Mouse (Mus musculus) intestine, embryonic 14.5 days (tissue): ENCODE results near the gene Foxn1. TPM values are rescaled to one million over a fixed set of nuclear protein-coding genes. Genes with fewer than 3 reads are reported as not detected.

Experiments
- ATAC-seq: fragments of 200-750 bp; cut with Nextera tagmentation; replicated peaks from 2 replicates; pipeline ENCODE4 v1.8.0; 2017; ENCODE audit warnings: low read depth, moderate number of reproducible peaks, moderate TSS enrichment, moderate library complexity; ENCODE audit not compliant: low FRiP score, low TSS enrichment
- DNase-seq: peaks from one replicate; pipeline ENCODE4 v3.0.0-alpha.2; 2018; ENCODE audit warnings: low spot score
- H3K27ac ChIP-seq: fragments of 300-500 bp; sonication (generic); 2 replicates; pipeline ENCODE4 v1.5.1; 2014; ENCODE audit warnings: low read depth, mild to moderate bottlenecking, control low read depth
- H3K27me3 ChIP-seq: fragments of 300-500 bp; sonication (generic); replicated peaks from 2 replicates; pipeline ENCODE4 v1.6.1; 2014; ENCODE audit warnings: low read length, control low read depth; ENCODE audit not compliant: control insufficient read depth, insufficient read depth
- H3K36me3 ChIP-seq: fragments of 300-500 bp; sonication (generic); 2 replicates; pipeline ENCODE4 v1.6.1; 2014; ENCODE audit warnings: low read length, control low read depth; ENCODE audit not compliant: control insufficient read depth, insufficient read depth
- H3K4me1 ChIP-seq: fragments of 300-500 bp; sonication (generic); replicated peaks from 2 replicates; pipeline ENCODE4 v1.6.1; 2014; ENCODE audit warnings: low read length, control low read depth, mixed read lengths; ENCODE audit not compliant: control insufficient read depth, insufficient read depth
- H3K4me2 ChIP-seq: fragments of 300-500 bp; sonication (generic); 2 replicates; pipeline ENCODE4 v1.6.1; 2014; ENCODE audit warnings: low read length
- H3K4me3 ChIP-seq: fragments of 300-500 bp; sonication (generic); 2 replicates; pipeline ENCODE4 v1.5.1; 2014; ENCODE audit warnings: low read depth, low read length, control low read depth, mixed read lengths
- H3K9ac ChIP-seq: fragments of 300-500 bp; sonication (generic); 2 replicates; pipeline ENCODE4 v1.6.1; 2014; ENCODE audit warnings: mild to moderate bottlenecking, low read length
- H3K9me3 ChIP-seq: fragments of 300-500 bp; sonication (generic); 2 replicates; pipeline ENCODE4 v1.6.1; 2016; ENCODE audit warnings: low read length, control low read depth; ENCODE audit not compliant: control insufficient read depth
- WGBS: fragments of 180-500 bp; shearing (Covaris S2); extraction: QIAGEN DNeasy Blood & Tissue Kit; methylation state at CpG from one replicate; pipeline ENCODE4 v1.1.7; 2014; 5-methylcytosine and 5-hydroxymethylcytosine counted together
- polyA plus RNA-seq: library from polyadenylated mRNA; unstranded; fragments of >200 nt; fragmentation: Nextera tagmentation; extraction: Ambion mirVana; gene quantifications from 2 replicates; pipeline ENCODE4 v1.2.1, GENCODE M21; 2014

Gene Foxn1
- polyA plus RNA-seq, 1 experiment from 2014 or later, result not detected

- H3K27me3 ChIP-seq, result no peaks in the 10 kb centered on the region
- ATAC-seq (no peak), DNase-seq (no peak)
- H3K4me2 ChIP-seq, result no peak overlapping the region
- no peak overlapping the region for H3K4me3 ChIP-seq
- no peaks in the 10 kb centered on the region for H3K9me3 ChIP-seq
- no peaks in the 10 kb centered on the region for H3K4me1 ChIP-seq
- no peaks in the 10 kb centered on the region for H3K36me3 ChIP-seq
- no peak overlapping the region for H3K27ac ChIP-seq
- H3K9ac ChIP-seq, result no peak overlapping the region
- WGBS, result 54% methylated on average over 3 of the region's 3 CpGs
These were observed 14.2 kb downstream of the Foxn1 start for GRCm38 (mm10) chr11:78372166-78372565.

GRCm38 (mm10) chr11:78371711-78372110 is 14.6 kb downstream of the Foxn1 start:
- Histone ChIP-seq H3K9me3 (no peaks in the 10 kb centered on the region), H3K4me3 (no peak overlapping the region), H3K27me3 (no peaks in the 10 kb centered on the region), H3K4me2 (no peak overlapping the region), H3K27ac (no peak overlapping the region), H3K36me3 (no peaks in the 10 kb centered on the region), H3K4me1 (no peaks in the 10 kb centered on the region), H3K9ac (no peak overlapping the region)
- no peak for ATAC-seq
- WGBS, result 91% methylated on average over 11 of the region's 11 CpGs
- no peak for DNase-seq

- Histone ChIP-seq H3K27me3 (no peaks in the 10 kb centered on the region), H3K27ac (no peak overlapping the region), H3K9me3 (no peaks in the 10 kb centered on the region), H3K4me3 (no peak overlapping the region), H3K4me2 (no peak overlapping the region), H3K36me3 (no peaks in the 10 kb centered on the region), H3K4me1 (no peaks in the 10 kb centered on the region), H3K9ac (no peak overlapping the region)
- DNase-seq (no peak), ATAC-seq (no peak)
- WGBS, result 47% methylated on average over 1 of the region's 1 CpGs
These were observed 16.0 kb downstream of the Foxn1 start for GRCm38 (mm10) chr11:78370389-78370788.

- no peaks in the 10 kb centered on the region for H3K27me3 ChIP-seq
- 80% methylated on average over 14 of the region's 15 CpGs for WGBS
- H3K9me3 ChIP-seq, result no peaks in the 10 kb centered on the region
- no peak overlapping the region for H3K27ac ChIP-seq
- H3K9ac ChIP-seq, result no peak overlapping the region
- H3K4me3 ChIP-seq, result no peak overlapping the region
- no peaks in the 10 kb centered on the region for H3K36me3 ChIP-seq
- H3K4me1 ChIP-seq, result no peaks in the 10 kb centered on the region
- H3K4me2 ChIP-seq, result no peak overlapping the region
- no peak for DNase-seq
- no peak for ATAC-seq
These were observed 18.7 kb downstream of the Foxn1 start for GRCm38 (mm10) chr11:78367456-78368225.

- no peak overlapping the region for H3K27ac ChIP-seq
- H3K4me1 ChIP-seq, result no peaks in the 10 kb centered on the region
- DNase-seq (no peak), ATAC-seq (no peak)
- WGBS, result 17% methylated on average over 8 of the region's 8 CpGs
- no peaks in the 10 kb centered on the region for H3K9me3 ChIP-seq
- H3K36me3 ChIP-seq, result no peaks in the 10 kb centered on the region
- no peak overlapping the region for H3K4me3 ChIP-seq
- H3K9ac ChIP-seq, result no peak overlapping the region
- no peaks in the 10 kb centered on the region for H3K27me3 ChIP-seq
- no peak overlapping the region for H3K4me2 ChIP-seq
These were observed 22.3 kb downstream of the Foxn1 start for GRCm38 (mm10) chr11:78364103-78364502.

GRCm38 (mm10) chr11:78363309-78364007 is 22.9 kb downstream of the Foxn1 start:
- Histone ChIP-seq H3K9me3 (no peaks in the 10 kb centered on the region), H3K4me2 (no peak overlapping the region), H3K27me3 (no peaks in the 10 kb centered on the region), H3K4me3 (no peak overlapping the region), H3K9ac (no peak overlapping the region), H3K36me3 (no peaks in the 10 kb centered on the region), H3K27ac (no peak overlapping the region), H3K4me1 (no peaks in the 10 kb centered on the region)
- DNase-seq (no peak), ATAC-seq (no peak)
- 67% methylated on average over 13 of the region's 13 CpGs for WGBS

- H3K9ac ChIP-seq, result no peak overlapping the region
- DNase-seq, result no peak
- H3K4me3 ChIP-seq, result no peak overlapping the region
- ATAC-seq, result peak; percentile 8; the same call in 1 of the 2 replicates
- H3K4me1 ChIP-seq, result no peaks in the 10 kb centered on the region
- H3K36me3 ChIP-seq, result no peaks in the 10 kb centered on the region
- WGBS, result 47% methylated on average over 2 of the region's 2 CpGs
- H3K27ac ChIP-seq, result no peak overlapping the region
- H3K27me3 ChIP-seq, result no peaks in the 10 kb centered on the region
- no peak overlapping the region for H3K4me2 ChIP-seq
- no peaks in the 10 kb centered on the region for H3K9me3 ChIP-seq
These were observed 25.6 kb downstream of the Foxn1 start for GRCm38 (mm10) chr11:78360789-78361131.

GRCm38 (mm10) chr11:78360125-78360788 is 26.1 kb downstream of the Foxn1 start:
- no peaks in the 10 kb centered on the region for H3K36me3 ChIP-seq
- no peak overlapping the region for H3K9ac ChIP-seq
- peak overlapping the region; percentile 31; the same call in 1 of the 2 replicates for H3K4me3 ChIP-seq
- H3K9me3 ChIP-seq, result no peaks in the 10 kb centered on the region
- H3K4me1 ChIP-seq, result no peaks in the 10 kb centered on the region
- peak overlapping the region; percentile 55 for H3K4me2 ChIP-seq
- WGBS, result 12% methylated on average over 13 of the region's 13 CpGs
- ATAC-seq (peak; percentile 64; the same call in 1 of the 2 replicates), DNase-seq (peak; percentile 85)
- no peak overlapping the region for H3K27ac ChIP-seq
- no peaks in the 10 kb centered on the region for H3K27me3 ChIP-seq
